Mouse (Mus musculus) right cerebral cortex, postnatal 14 days (tissue): ENCODE data around the gene Prodh2.
A peak's percentile ranks its signal among the peaks of the same experiment; 100 is the strongest.

ENCODE experiments used
- DNase-seq: peaks from one replicate; pipeline ENCODE4 v3.0.0; 2022

Gene Prodh2

DNA sequence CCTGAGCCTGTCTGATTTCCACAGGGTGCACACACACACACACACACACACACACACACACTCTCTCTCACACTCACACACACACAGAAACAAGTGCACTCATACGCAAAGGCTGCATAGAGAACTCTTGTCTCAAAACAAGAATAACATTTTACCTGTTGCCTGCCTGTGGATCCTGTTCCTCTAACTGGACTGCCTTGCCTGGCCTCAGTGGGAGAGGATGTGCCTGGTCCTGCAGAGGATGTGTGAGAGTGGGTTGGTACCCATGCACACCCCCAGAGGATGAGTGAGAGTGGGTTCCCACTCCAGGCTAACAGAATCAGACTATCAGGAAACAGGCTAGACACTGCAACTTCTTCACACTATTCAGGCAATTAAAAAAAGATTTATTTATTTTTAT is 57.2 kb downstream of the Prodh2 start:
- DNase-seq: no peak

DNA sequence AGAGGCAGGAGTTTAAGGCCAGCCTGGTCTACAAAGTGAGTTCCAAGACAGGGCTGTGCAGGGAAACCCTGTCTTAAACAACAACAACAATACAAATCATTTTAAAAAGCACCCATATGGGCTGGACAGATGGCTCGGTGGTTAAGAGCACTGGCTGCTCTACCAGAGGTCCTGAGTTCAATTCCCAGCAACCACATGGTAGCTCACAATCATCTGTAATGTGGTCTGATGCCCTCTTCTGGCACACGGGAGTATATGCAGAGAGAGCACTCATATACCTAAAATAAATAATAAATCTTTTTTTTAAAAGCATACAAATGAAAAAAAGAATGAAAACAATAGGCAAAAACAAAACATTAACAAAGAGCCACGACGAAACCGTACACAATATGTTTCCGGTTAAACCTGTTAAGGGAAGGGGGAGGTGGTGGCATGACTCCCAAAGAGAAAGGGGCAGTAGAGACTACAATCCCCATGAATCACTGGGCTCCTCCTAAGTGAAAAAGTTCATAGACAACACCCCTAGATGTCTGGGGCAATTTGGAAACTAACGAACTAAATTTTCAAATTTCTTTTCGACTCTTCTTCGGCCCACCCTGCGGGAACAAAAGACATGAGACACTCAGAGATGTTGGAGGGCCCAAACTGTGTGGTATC is 58.2 kb downstream of the Prodh2 start:
- DNase-seq: no peak

DNA sequence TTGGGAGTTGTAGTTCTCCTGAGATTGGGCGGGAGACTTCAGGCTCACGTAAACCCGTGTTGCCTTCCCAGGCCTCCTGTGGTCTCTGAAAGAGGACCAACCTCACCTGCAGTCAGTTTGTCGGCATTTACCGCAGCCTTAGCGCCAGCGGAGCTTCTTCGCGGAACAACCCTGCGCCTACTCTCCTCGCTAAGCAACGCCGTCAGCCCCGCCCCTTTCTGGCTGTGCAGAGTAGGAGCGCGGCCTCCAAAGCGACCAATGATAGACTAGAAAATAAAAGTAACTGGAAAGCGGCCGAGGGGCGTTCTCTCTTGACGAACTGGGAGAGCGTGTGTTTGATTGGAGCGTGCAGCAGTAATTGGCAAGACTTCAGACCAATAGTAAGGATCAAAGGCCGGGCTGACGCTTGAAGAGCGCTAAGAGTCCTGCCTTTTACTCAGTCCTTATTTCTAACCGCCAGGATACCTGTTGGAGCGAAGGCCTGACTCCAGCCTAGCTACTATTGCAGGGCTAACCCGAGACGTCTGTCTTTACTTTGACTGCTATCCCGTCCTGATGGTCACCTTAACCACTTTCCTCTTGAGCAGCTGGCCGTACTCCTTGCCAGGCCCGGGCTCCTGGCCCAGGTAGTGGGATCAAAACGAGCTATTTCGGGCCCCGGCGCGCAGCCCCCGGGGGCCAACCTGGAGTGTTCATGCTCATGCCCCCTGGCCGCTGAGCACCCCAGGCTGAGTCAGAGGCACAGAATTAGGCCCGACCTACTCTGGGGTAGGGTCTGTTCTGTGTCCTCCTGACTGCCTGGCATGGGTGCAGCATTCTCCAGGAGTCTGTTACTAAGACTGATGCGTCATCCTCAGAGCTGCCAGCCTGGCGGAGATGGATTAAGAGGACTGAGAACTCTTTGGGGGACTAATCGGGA is 58.9 kb downstream of the Prodh2 start, which contains the start of the genes Hspb6 and Proser3:
TSS of gene Hspb6 (plus strand) at position 77 of the 919 bp plus-strand sequence.
TSS of gene Proser3 (minus strand) at position 198 of the 919 bp plus-strand sequence.
- DNase-seq: peak; percentile 96

DNA sequence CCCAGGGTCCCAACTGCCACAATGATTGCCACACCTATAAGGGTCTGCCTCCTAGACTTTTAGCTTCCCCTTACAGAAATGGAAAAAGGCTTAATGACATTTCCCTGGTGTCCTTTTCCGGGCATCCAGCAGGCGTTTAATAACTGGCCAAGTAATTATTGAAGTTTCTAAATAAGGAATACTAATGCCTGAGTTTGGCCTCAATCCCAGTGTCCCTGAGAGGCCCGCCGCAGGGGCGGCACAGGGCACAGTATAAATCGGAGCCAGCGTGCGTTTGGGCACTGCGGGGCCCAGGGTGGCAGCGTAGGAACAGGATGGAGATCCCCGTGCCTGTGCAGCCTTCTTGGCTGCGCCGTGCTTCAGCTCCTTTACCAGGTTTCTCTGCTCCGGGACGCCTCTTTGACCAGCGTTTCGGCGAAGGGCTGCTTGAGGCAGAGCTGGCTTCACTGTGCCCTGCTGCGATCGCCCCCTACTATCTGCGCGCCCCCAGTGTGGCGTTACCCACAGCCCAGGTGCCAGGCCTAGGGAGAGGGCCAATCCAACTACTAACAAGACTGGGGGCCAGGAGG is 59.7 kb downstream of the Prodh2 start:
- DNase-seq: no peak

DNA sequence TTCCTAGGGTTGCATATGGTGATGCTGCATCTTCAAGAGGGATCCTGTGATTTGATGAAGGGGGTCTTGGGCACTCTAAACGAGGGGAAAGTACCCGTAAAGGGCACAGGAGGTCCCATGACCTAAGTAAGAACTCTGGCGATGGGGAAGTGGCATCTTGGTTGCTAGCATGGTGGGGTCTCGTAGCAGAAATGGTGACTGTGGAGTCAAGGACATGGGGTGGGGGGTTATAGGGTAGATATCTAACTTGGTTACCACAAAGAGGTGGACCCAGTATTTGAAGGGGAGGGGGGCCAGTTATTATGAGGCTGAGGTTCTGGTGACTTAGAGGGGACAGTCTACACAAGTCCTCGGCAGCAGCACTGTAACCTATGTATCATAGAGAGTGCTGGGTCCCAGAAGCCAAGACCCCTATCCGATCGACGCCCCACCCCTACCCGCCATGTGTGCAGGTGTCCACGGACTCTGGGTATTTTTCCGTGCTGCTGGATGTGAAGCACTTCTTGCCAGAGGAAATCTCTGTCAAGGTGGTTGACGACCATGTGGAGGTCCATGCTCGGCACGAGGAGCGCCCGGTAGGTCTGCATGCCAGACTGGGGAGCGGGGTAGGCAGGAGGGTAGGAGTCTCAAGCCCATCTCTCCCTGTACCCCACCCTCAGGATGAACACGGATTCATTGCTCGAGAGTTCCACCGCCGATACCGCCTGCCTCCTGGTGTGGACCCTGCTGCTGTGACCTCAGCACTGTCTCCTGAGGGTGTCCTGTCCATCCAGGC is 60.6 kb downstream of the Prodh2 start:
- DNase-seq: no peak

DNA sequence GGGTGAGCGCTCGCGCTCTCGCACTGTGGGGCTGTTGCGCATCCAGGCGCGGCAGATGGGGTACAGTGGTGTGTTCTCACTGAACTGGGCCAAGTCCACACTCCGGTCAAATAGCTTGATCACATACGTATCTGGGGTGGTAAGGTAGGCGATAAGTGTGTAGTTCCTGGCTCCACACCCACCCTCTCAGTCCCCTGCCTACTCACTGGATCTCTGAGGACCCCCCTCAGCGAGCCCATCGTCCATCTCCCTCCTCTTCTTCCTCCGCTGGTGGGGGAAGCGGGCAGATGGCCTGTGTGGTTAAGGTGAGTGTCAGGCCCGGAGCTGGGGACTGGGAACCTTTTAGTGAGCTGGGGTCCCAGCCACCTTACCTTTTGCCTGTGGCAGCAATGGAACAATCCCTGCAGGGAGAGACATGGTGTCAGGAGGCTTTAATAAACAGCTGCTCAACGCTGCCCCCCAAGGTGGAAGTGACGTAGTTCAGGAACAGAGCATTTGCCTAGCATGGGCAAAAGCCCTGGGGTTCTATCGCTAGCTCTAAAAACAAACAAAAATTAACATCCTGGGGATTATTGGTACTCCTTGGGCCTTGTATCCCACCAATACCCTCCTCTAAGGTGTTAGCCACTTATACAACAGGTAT is 63.6 kb downstream of the Prodh2 start:
- no peak for DNase-seq

DNA sequence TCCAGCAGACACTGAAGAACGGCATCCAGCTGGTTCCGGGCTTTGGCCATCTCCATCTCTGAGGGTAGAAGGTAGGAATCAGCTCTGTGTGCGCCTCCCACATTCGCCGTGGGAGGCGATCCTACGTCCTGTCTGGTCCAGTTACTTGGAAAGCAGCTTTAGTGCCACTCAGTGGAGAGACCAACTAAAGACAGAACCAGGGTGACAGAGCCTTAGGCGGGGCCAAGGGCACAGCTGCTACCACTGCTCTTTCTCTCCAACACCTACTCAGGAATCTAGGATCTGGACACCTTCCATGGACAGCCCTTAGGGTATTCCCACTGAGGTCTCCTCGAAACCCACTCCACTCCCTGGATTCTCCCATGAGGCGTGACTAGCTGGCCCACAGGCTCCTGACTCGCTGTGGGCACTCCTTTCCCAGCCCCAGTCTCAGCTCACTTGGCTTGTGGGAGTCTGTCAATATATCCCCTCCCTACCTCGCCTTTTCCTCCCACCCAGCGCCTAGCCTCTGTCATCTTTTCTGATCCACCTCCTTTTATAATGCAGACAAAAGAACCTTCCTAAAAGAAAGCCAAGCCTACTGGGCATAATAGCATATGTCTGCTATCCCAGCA is 64.6 kb downstream of the Prodh2 start:
- no peak for DNase-seq

DNA sequence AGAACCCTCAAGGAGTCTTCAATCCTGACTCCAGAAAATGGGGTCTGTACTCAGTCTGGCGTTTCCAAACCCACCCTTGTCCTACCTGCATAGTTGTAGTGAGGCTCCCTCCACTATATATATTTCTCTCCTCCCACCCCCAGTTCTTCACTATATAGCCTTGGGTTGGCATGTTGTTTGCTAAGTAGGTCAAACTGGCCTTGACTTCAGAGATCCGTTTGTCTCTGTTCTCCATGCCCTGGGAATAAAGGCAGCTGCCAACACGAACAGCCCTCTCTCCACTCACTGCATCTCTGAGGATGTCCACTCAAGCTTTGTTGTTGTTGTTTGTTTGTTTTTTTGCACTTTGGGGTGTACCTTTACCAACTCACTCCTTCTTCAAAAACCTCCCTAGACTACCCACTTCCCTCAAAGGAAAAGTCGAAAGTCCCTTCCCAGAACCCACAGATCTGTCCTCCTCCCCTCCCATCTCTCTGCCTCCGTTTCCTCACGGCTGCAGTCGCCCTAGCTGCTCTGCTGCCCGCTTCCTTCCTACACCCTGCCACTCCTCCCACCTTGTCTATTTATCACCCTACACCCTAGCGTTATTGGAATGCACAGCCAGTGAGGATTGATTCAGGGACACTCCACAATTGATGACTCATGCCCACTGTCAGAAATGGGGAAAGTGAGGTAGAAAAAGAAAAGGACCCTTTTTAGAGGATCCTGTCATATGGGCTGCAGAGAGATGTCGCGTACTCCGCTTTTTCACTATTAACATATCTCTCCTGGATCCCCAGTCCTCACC is 65.4 kb downstream of the Prodh2 start:
- DNase-seq: no peak

DNA sequence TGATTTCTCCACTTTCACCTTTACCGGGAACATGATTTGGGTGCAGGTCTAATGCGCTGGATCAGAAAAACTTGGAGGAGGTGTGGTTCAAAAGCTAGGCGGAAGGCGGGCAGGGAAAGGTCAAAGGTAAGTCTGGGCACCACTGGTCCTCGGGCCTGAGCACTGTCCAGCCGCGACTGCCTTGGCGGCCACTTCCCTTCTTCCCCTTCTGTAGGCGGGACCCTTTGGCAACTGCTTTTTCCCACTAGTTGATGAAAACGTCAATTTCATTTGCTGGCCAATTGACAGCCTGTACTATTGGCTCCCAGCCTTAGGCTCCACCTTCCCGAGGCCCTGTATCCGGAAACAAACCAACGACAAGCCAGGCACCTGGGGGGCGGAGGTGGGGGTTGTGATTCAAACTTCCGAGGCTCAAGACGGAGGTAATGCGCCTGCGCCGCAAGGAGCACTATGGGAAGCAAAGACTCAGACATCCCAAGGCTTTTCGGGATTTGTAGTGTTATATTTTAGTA is 66.1 kb downstream of the Prodh2 start, which contains the start of gene Lin37:
TSS of gene Lin37 (minus strand) at position 396 of the 512 bp plus-strand sequence.
- DNase-seq: peak; percentile 93

DNA sequence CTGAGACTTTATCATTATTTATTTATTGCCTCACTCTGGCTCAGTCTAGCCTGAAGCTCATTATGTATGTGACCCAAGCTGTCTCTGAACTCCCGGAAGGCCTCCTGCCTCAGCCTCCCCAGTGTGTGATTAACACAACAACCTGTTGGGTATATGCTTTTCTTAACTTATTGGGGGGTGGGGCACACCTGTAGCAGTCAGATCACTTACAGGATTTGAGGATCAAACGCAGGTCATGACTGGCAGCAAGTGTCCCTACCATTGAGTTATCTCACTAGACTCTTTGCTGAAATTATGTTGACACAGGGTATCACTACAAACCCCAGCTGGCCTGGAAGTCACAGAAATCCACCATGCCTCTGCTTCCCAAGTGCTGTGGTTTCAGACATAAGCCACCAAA is 66.9 kb downstream of the Prodh2 start:
- DNase-seq: no peak

DNA sequence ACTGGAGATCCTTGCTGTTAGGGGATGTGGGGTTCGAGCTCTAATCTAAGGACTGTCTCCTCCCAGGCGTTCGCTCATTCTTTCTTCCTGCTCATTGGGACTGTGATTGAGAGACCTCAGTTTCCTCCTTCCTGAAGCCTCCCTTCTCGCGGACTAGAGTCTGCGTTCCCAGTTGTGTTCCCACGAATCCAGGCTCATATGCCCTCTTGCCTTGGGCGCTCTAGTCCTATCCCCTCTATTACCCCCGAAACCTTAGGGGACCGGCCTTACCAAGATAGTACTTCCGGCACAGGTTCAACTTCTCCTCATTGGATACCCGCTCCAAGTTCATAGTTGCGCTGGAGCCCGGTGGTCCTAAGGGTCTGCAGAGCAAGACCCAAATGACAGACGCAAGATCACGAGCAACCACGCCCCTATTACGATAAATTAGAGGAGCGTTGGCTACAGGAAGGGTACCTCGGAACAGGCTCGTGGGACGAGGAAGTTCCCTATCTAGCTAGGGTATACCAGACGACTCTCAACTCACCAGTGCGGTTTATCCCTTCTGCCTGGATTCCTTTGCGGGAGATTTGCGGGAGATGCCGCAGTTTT is 69.2 kb downstream of the Prodh2 start:
- DNase-seq: no peak
